Mouse (Mus musculus): ENCODE measurements around the gene Ftl1. TPM values are rescaled to one million over a fixed set of nuclear protein-coding genes. Genes with fewer than 3 reads are reported as not detected.

Gene Ftl1
- total and polyA plus RNA-seq, 3 experiments = 1,416 to 2,290 TPM; not detected in 1

GRCm38 (mm10) chr7:45437046-45437445 lies 22.6 kb downstream of the Ftl1 start:
- Histone ChIP-seq H3K9me3 (replicated peaks; ENCODE audit: insufficient read depth, low read length) (no peaks in the 10 kb centered on the region), H3K36me3 (ENCODE audit: control insufficient read depth in 1 of 2, insufficient read depth in 2 of 2, low read length in 2 of 2) (peaks cover under 1 to 8% of the 10 kb centered on the region in 2 experiments; a peak in 3 of 4 replicates), H3K4me1 (ENCODE audit: control insufficient read depth in 1 of 2, insufficient read depth in 2 of 2, low read length in 2 of 2) (peaks cover 0 to 9% of the 10 kb centered on the region in 2 experiments; a peak in 3 of 4 replicates), H3K27me3 (ENCODE audit: control insufficient read depth in 1 of 2, insufficient read depth in 2 of 2, low read length in 2 of 2) (no peaks in the 10 kb centered on the region), H3K79me2 (ENCODE audit: control insufficient read depth, insufficient read depth, low read length, poor library complexity) (peaks cover 28% of the 10 kb centered on the region), H3K9ac (ENCODE audit: control insufficient read depth, low read depth, low read length, poor library complexity, severe bottlenecking) (no peak overlapping the region), H3K4me3 (ENCODE audit: control insufficient read depth in 1 of 2, insufficient read depth in 1 of 2, low read depth in 2 of 2, low read length in 2 of 2) (no peak overlapping the region), H3K27ac (ENCODE audit: control insufficient read depth, low read depth, low read length) (no peak overlapping the region)
- DNase-seq (ENCODE audit: low read depth, low spot score) = no peak
- no peak for TF ChIP-seq KAT2A (conservative IDR thresholded peaks at IDR 0.05; ENCODE audit: low read depth, low read length)
- TF ChIP-seq SIN3A (IDR thresholded peaks at IDR 0.05; ENCODE audit: low read length) = no peak
- no peak for TF ChIP-seq ZMIZ1 (IDR thresholded peaks at IDR 0.05; ENCODE audit: low read depth, low read length)
- no peak for TF ChIP-seq USF2 (IDR thresholded peaks at IDR 0.05; ENCODE audit: borderline replicate concordance in 1 of 2, insufficient read depth in 1 of 2, low read depth in 1 of 2, low read length in 2 of 2)
- no peak for TF ChIP-seq ZC3H11A (IDR thresholded peaks at IDR 0.05; ENCODE audit: low read depth, low read length)
- TF ChIP-seq NRF1 (IDR thresholded peaks at IDR 0.05; ENCODE audit: insufficient read depth, low read depth, low read length, poor library complexity, severe bottlenecking) = no peak
- no peak for TF ChIP-seq BHLHE40 (IDR thresholded peaks at IDR 0.05; ENCODE audit: borderline replicate concordance, low read depth, low read length)
- TF ChIP-seq ZNF384 (IDR thresholded peaks at IDR 0.05; ENCODE audit: low read depth, low read length) = no peak
- no peak for TF ChIP-seq MXI1 (IDR thresholded peaks at IDR 0.05; ENCODE audit: low read depth, low read length)
- TF ChIP-seq CTCF (IDR thresholded peaks at IDR 0.05 in 2 of 3, conservative IDR thresholded peaks at IDR 0.05 in 1 of 3; ENCODE audit: control insufficient read depth in 1 of 3, insufficient read depth in 1 of 3, low read depth in 2 of 3, low read length in 3 of 3, poor library complexity in 1 of 3, severe bottlenecking in 1 of 3) = no peak
- no peak for TF ChIP-seq MAZ (IDR thresholded peaks at IDR 0.05; ENCODE audit: low read depth, low read length)
- TF ChIP-seq NELFE (IDR thresholded peaks at IDR 0.05; ENCODE audit: low read depth, low read length) = no peak
- no peak for TF ChIP-seq RAD21 (IDR thresholded peaks at IDR 0.05; ENCODE audit: low read depth, low read length)
- TF ChIP-seq GABPA (IDR thresholded peaks at IDR 0.05; ENCODE audit: low read depth, low read length) = no peak
- TF ChIP-seq MYC (IDR thresholded peaks at IDR 0.05; ENCODE audit: low read depth, low read length) = no peak
- TF ChIP-seq EP300 (IDR thresholded peaks at IDR 0.05; ENCODE audit: low read depth in 1 of 2, low read length in 2 of 2) = no peak
- no peak for TF ChIP-seq CHD1 (IDR thresholded peaks at IDR 0.05; ENCODE audit: low read depth, low read length)
- TF ChIP-seq MYB (IDR thresholded peaks at IDR 0.05; ENCODE audit: low read depth, low read length) = no peak
- no peak for TF ChIP-seq E2F4 (IDR thresholded peaks at IDR 0.05; ENCODE audit: borderline replicate concordance, low read depth, low read length)

DNA sequence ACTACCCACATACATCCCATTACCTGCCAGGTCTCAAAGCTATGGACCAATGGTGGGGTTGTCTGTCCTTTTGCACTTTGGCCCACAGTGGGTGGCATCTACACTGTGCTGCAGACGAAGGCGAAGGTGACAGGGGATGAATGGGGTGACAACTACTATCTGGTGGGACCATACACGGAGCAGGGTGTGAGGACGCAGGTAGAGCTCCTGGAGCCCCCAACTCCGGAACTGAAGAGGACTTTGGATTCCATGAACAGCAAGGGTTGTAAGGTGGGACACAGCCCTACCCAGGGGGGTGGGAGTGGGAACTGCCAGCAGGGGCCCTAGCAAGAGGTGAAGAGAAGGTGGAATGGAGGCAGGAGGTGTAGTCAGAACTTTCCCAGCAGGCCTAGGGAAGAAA lies 23.2 kb downstream of the Ftl1 start:
- no peak overlapping the region for H3K4me3 ChIP-seq (ENCODE audit: control insufficient read depth in 1 of 2, insufficient read depth in 1 of 2, low read depth in 2 of 2, low read length in 2 of 2)
- peaks cover 33% of the 10 kb centered on the region for H3K79me2 ChIP-seq (ENCODE audit: control insufficient read depth, insufficient read depth, low read length, poor library complexity)
- H3K27me3 ChIP-seq (ENCODE audit: control insufficient read depth in 1 of 2, insufficient read depth in 2 of 2, low read length in 2 of 2) = no peaks in the 10 kb centered on the region
- no peak overlapping the region for H3K9ac ChIP-seq (ENCODE audit: control insufficient read depth, low read depth, low read length, poor library complexity, severe bottlenecking)
- H3K36me3 ChIP-seq (ENCODE audit: control insufficient read depth in 1 of 2, insufficient read depth in 2 of 2, low read length in 2 of 2) = peaks cover 6 to 8% of the 10 kb centered on the region in 2 experiments; a peak in 3 of 4 replicates
- DNase-seq (ENCODE audit: low read depth, low spot score) = no peak
- TF ChIP-seq ZNF384 (IDR thresholded peaks at IDR 0.05; ENCODE audit: low read depth, low read length) (no peak), ZKSCAN1 (IDR thresholded peaks at IDR 0.05; ENCODE audit: low read depth, low read length) (no peak), USF2 (IDR thresholded peaks at IDR 0.05; ENCODE audit: borderline replicate concordance in 1 of 2, insufficient read depth in 1 of 2, low read depth in 1 of 2, low read length in 2 of 2) (no peak), MEF2A (IDR thresholded peaks at IDR 0.05; ENCODE audit: extremely low read depth, insufficient replicate concordance, low read depth, low read length, poor library complexity, severe bottlenecking) (no peak), TCF12 (IDR thresholded peaks at IDR 0.05; ENCODE audit: low read depth, low read length) (no peak), KAT2A (conservative IDR thresholded peaks at IDR 0.05; ENCODE audit: low read depth, low read length) (no peak), GATA1 (IDR thresholded peaks at IDR 0.05; ENCODE audit: low read depth, low read length) (no peak), TBP (IDR thresholded peaks at IDR 0.05; ENCODE audit: low read depth, low read length) (no peak), SIN3A (IDR thresholded peaks at IDR 0.05; ENCODE audit: low read length) (no peak), RAD21 (IDR thresholded peaks at IDR 0.05; ENCODE audit: low read depth, low read length) (no peak), MAFK (IDR thresholded peaks at IDR 0.05; ENCODE audit: borderline replicate concordance, low read depth, low read length) (no peak), MAX (IDR thresholded peaks at IDR 0.05; ENCODE audit: low read length) (no peak)
- peaks cover 0 to 9% of the 10 kb centered on the region in 2 experiments; a peak in 3 of 4 replicates for H3K4me1 ChIP-seq (ENCODE audit: control insufficient read depth in 1 of 2, insufficient read depth in 2 of 2, low read length in 2 of 2)
- H3K27ac ChIP-seq (ENCODE audit: control insufficient read depth, low read depth, low read length) = no peak overlapping the region
- H3K9me3 ChIP-seq (replicated peaks; ENCODE audit: insufficient read depth, low read length) = no peaks in the 10 kb centered on the region
